Mouse (Mus musculus) adrenal gland, postnatal 14 days (tissue): ENCODE measurements around the gene Tmem150a. TPM values are rescaled to one million over a fixed set of nuclear protein-coding genes. Genes with fewer than 3 reads are reported as not detected.
A peak's percentile ranks its signal among the peaks of the same experiment; 100 is the strongest.

Source experiments
- DNase-seq: peaks from one replicate; pipeline ENCODE4 v3.0.0; 2021; ENCODE audit warnings: mixed read lengths
- total RNA-seq: library from RNA; stranded (reverse); gene quantifications from 2 replicates; pipeline ENCODE4 v1.2.3, GENCODE M21; 2021

The Tmem150a gene
- total RNA-seq, 1 experiment from 2014 or later = 36.5 TPM

GRCm38 (mm10) chr6:72401875-72402274, 46.6 kb downstream of the Tmem150a start:
- peak; percentile 85 for DNase-seq

DNA sequence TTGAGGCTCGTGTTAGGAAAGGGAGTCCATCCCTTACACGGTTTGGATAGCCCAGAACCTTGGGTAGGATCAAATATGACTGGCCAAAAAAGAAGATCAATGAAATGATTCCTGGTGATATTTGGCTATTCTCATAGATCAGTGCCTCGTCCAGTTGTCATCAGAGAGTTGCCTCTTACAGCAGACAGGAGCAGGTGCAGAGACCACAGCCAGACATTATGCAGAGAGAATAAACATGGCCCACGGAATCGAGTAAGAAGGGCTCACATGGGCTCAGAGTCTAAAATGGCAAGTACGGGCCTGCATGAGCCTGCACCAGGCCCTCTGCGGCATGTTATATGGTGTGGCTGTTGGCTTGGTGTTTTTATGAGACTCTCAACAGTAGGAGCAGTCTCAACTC, 50.1 kb downstream of the Tmem150a start:
- no peak for DNase-seq

GRCm38 (mm10) chr6:72407119-72407518, 51.9 kb downstream of the Tmem150a start:
- peak; percentile 91 for DNase-seq

Other genes starting within 250 kb of the Tmem150a start
- gene Atoh8, start 119.9 kb upstream of the Tmem150a start, total RNA-seq = 5.7 and 5.9 TPM in 2 replicates
- 0.70 TPM in 1 of 2 replicates, not detected in the other for gene Sftpb, start 50.8 kb upstream of the Tmem150a start, total RNA-seq
- 29.1 and 32.7 TPM in 2 replicates for gene Usp39, start 10.3 kb upstream of the Tmem150a start, total RNA-seq
- 25.8 and 33.1 TPM in 2 replicates for gene 0610030E20Rik, start 8.1 kb upstream of the Tmem150a start, total RNA-seq
- 204 and 217 TPM in 2 replicates for gene Rnf181, start 11.5 kb downstream of the Tmem150a start, total RNA-seq
- 33.9 and 40.5 TPM in 2 replicates for gene Vamp5, start 25.0 kb downstream of the Tmem150a start, total RNA-seq
- gene Vamp8, start 35.3 kb downstream of the Tmem150a start, total RNA-seq = 104 and 113 TPM in 2 replicates
- 38.0 and 50.4 TPM in 2 replicates for gene Ggcx, start 58.9 kb downstream of the Tmem150a start, total RNA-seq
- 257 TPM in 2 replicates for gene Mat2a, start 84.1 kb downstream of the Tmem150a start, total RNA-seq
- gene Sh2d6, start 166.3 kb downstream of the Tmem150a start, total RNA-seq = 0.49 and 0.52 TPM in 2 replicates
- gene Capg, start 188.9 kb downstream of the Tmem150a start, total RNA-seq = 28.8 and 38.2 TPM in 2 replicates
- 16.2 and 21.7 TPM in 2 replicates for gene Elmod3, start 243.0 kb downstream of the Tmem150a start, total RNA-seq
- 362 and 390 TPM in 2 replicates for gene Retsat, start 243.0 kb downstream of the Tmem150a start, total RNA-seq